In genomic region chr13:95135326-95136150, GRCm38 (mm10) we compare ENCODE assay signal across 24 mouse cellular contexts.
A peak's percentile ranks its signal among the peaks of the same experiment; 100 is the strongest.
DNase-seq lines count a peak whose midpoint lies in the region; ATAC-seq and TF ChIP-seq lines count a peak whose summit lies in the region.
"Had no signal": no experiment of that assay in that cellular context is flagged by ENCODE, and none has a peak within 500 bp of the region (broad histone marks: within the 10 kb centered on the region; RNA-seq: fewer than 3 reads in every experiment).

No protein-coding gene starts in this region.

- peak overlapping the region; percentile 71 for H3K27ac ChIP-seq in kidney, adult 2 months (ENCODE audit: insufficient read depth, low read depth, low read length)
- H3K27ac ChIP-seq in liver, adult 2 months (replicated peaks; ENCODE audit: insufficient read depth, low read depth, low read length) = peak overlapping the region; percentile 57
- H3K27ac ChIP-seq in liver, embryonic 12.5 days = no peak overlapping the region
- H3K27ac ChIP-seq in hindbrain, embryonic 13.5 days = no peak overlapping the region
- H3K27ac ChIP-seq: heart, embryonic 10.5 days; heart, embryonic 15.5 days; hindbrain, postnatal 0 days; intestine, embryonic 15.5 days; limb, embryonic 12.5 days; midbrain, embryonic 12.5 days; neural tube, embryonic 13.5 days; stomach, embryonic 15.5 days had no signal

- 79% methylated on average over 7 of the region's 7 CpGs for WGBS in kidney, adult 2 months
- 83% methylated on average over 7 of the region's 7 CpGs for WGBS in liver, adult 2 months
- 67% methylated on average over 7 of the region's 7 CpGs for WGBS in liver, embryonic 12.5 days (ENCODE audit: insufficient replicate concordance)
- WGBS in hindbrain, embryonic 13.5 days = 92% methylated on average over 7 of the region's 7 CpGs

- H3K9ac ChIP-seq in liver, adult 2 months (ENCODE audit: low read depth, low read length) = no peak overlapping the region; the same call in 1 of the 2 replicates
- no peak overlapping the region for H3K9ac ChIP-seq in liver, embryonic 12.5 days
- H3K9ac ChIP-seq in hindbrain, embryonic 13.5 days = no peak overlapping the region
- H3K9ac ChIP-seq: heart, embryonic 15.5 days; intestine, embryonic 15.5 days; limb, embryonic 12.5 days; liver, postnatal 0 days; midbrain, embryonic 12.5 days; neural tube, embryonic 13.5 days; stomach, embryonic 15.5 days had no signal

- H3K4me2 ChIP-seq in liver, embryonic 12.5 days = no peak overlapping the region
- no peak overlapping the region for H3K4me2 ChIP-seq in hindbrain, embryonic 13.5 days
- H3K4me2 ChIP-seq: heart, embryonic 15.5 days; intestine, embryonic 15.5 days; limb, embryonic 12.5 days; liver, embryonic 11.5 days; midbrain, embryonic 12.5 days; neural tube, embryonic 13.5 days; stomach, embryonic 15.5 days had no signal

- H3K4me3 ChIP-seq in kidney, adult 2 months (ENCODE audit: insufficient read depth, low read depth, low read length) = no peak overlapping the region
- H3K4me3 ChIP-seq in liver, adult 2 months (ENCODE audit: insufficient read depth, low read depth, low read length) = no peak overlapping the region
- H3K4me3 ChIP-seq in liver, embryonic 12.5 days = no peak overlapping the region
- no peak overlapping the region for H3K4me3 ChIP-seq in hindbrain, embryonic 13.5 days
- H3K4me3 ChIP-seq: heart, embryonic 10.5 days; heart, embryonic 15.5 days; intestine, embryonic 15.5 days; limb, embryonic 12.5 days; midbrain, embryonic 12.5 days; neural tube, embryonic 13.5 days; stomach, embryonic 15.5 days had no signal

- no peak for TF ChIP-seq CTCF in kidney, adult 2 months (conservative IDR thresholded peaks at IDR 0.05; ENCODE audit: insufficient read depth, insufficient read length, low read depth, low read length)
- TF ChIP-seq CTCF in liver, adult 2 months (IDR thresholded peaks at IDR 0.05; ENCODE audit: low read depth, low read length) = no peak

- H3K4me1 ChIP-seq in kidney, adult 2 months (ENCODE audit: control insufficient read depth, insufficient read depth, low read length) = no peaks in the 10 kb centered on the region
- H3K4me1 ChIP-seq in liver, adult 2 months (ENCODE audit: control insufficient read depth, insufficient read depth, low read length) = peaks cover 2% of the 10 kb centered on the region; the same call in 1 of the 2 replicates
- H3K4me1 ChIP-seq in liver, embryonic 12.5 days = no peaks in the 10 kb centered on the region
- H3K4me1 ChIP-seq in hindbrain, embryonic 13.5 days (replicated peaks) = no peaks in the 10 kb centered on the region; the same call in 1 of the 2 replicates
- H3K4me1 ChIP-seq: heart, embryonic 10.5 days; heart, embryonic 15.5 days; intestine, embryonic 15.5 days; limb, embryonic 12.5 days; midbrain, embryonic 12.5 days; neural tube, embryonic 13.5 days; stomach, embryonic 15.5 days had no signal

- DNase-seq in kidney, adult 2 months = peak; percentile 43
- DNase-seq in kidney, postnatal 25 days = no peak
- peak; percentile 17 for DNase-seq in liver, adult 2 months (ENCODE audit: extremely low read depth, low read depth, low spot score)
- DNase-seq in adipocyte (ENCODE audit: low spot score) = peak; percentile 5
- no peak for DNase-seq in cerebellum, postnatal 4 days (ENCODE audit: low spot score in 2 of 2)
- DNase-seq: adrenal gland, postnatal 14 days; cerebellum, adult 11-12 months; cerebellum, adult 9-11 months; gastrocnemius, postnatal 10 days; kidney, postnatal 4 days; liver, postnatal 0 days; lung, postnatal 36 days had no signal

- H3K79me2 ChIP-seq in liver, adult 2 months (ENCODE audit: control insufficient read depth, insufficient read depth, low read length) = no peaks in the 10 kb centered on the region

- H3K27me3 ChIP-seq in kidney, adult 2 months (replicated peaks; ENCODE audit: control insufficient read depth, insufficient read depth, low read length) = no peaks in the 10 kb centered on the region
- H3K27me3 ChIP-seq in liver, adult 2 months (ENCODE audit: control insufficient read depth, insufficient read depth, low read length) = no peaks in the 10 kb centered on the region
- no peaks in the 10 kb centered on the region for H3K27me3 ChIP-seq in liver, embryonic 12.5 days (replicated peaks)
- H3K27me3 ChIP-seq in hindbrain, embryonic 13.5 days = no peaks in the 10 kb centered on the region
- H3K27me3 ChIP-seq: heart, embryonic 15.5 days; intestine, embryonic 15.5 days; limb, embryonic 12.5 days; midbrain, embryonic 12.5 days; neural tube, embryonic 13.5 days; stomach, embryonic 15.5 days had no signal

- TF ChIP-seq POLR2A in kidney, adult 2 months (IDR thresholded peaks at IDR 0.05; ENCODE audit: low read depth, low read length) = no peak
- no peak for TF ChIP-seq POLR2A in liver, adult 2 months (IDR thresholded peaks at IDR 0.05; ENCODE audit: extremely low read depth, insufficient read depth, low read length)

- no peaks in the 10 kb centered on the region for H3K9me3 ChIP-seq in liver, embryonic 12.5 days (replicated peaks)
- H3K9me3 ChIP-seq in hindbrain, embryonic 13.5 days = no peaks in the 10 kb centered on the region
- H3K9me3 ChIP-seq: heart, embryonic 10.5 days; heart, embryonic 15.5 days; intestine, embryonic 15.5 days; limb, embryonic 12.5 days; midbrain, embryonic 12.5 days; neural tube, embryonic 13.5 days; stomach, embryonic 15.5 days had no signal

- ATAC-seq in liver, embryonic 12.5 days = no peak
- no peak for ATAC-seq in hindbrain, embryonic 13.5 days (ENCODE audit: low FRiP score)
- ATAC-seq: forebrain, embryonic 16.5 days; intestine, embryonic 15.5 days; liver, postnatal 0 days had no signal

- H3K36me3 ChIP-seq in kidney, adult 2 months (ENCODE audit: control insufficient read depth, insufficient read depth, low read length) = no peaks in the 10 kb centered on the region
- H3K36me3 ChIP-seq in liver, adult 2 months (ENCODE audit: control insufficient read depth, insufficient read depth, low read length) = no peaks in the 10 kb centered on the region
- H3K36me3 ChIP-seq in liver, embryonic 12.5 days = no peaks in the 10 kb centered on the region
- no peaks in the 10 kb centered on the region for H3K36me3 ChIP-seq in hindbrain, embryonic 13.5 days
- H3K36me3 ChIP-seq: heart, embryonic 10.5 days; heart, embryonic 15.5 days; intestine, embryonic 15.5 days; limb, embryonic 12.5 days; midbrain, embryonic 12.5 days; neural tube, embryonic 13.5 days; stomach, embryonic 15.5 days had no signal

Comparison
In these comparisons a context has a peak if more than half of its experiments do, and no peak if none do; other contexts are left out.
1. DNase-seq: peak in kidney, adult 2 months (single experiment), liver, adult 2 months (single experiment) and adipocyte (single experiment); none in kidney, postnatal 25 days (0 of 2) and cerebellum, postnatal 4 days (0 of 2).
2. H3K27ac ChIP-seq: peak in kidney, adult 2 months (single experiment) and liver, adult 2 months (single experiment); none in liver, embryonic 12.5 days (single experiment) and hindbrain, embryonic 13.5 days (single experiment).